Mouse (Mus musculus): ENCODE measurements around the gene Prima1. TPM values are rescaled to one million over a fixed set of nuclear protein-coding genes. Genes with fewer than 3 reads are reported as not detected.
A peak's percentile ranks its signal among the peaks of the same experiment; 100 is the strongest.

The Prima1 gene
- polyA plus RNA-seq, 1 experiment from 2014 or later, result 0.42 TPM

GRCm38 (mm10) chr12:103273732-103274131 is 31.8 kb upstream of the Prima1 start:
- 92% methylated on average over 2 of the region's 2 CpGs for WGBS
- no peaks in the 10 kb centered on the region for H3K27me3 ChIP-seq (ENCODE audit: insufficient read depth, low read length)
- H3K4me3 ChIP-seq (replicated peaks; ENCODE audit: low read depth, low read length), result no peak overlapping the region
- no peak overlapping the region for H3K4me2 ChIP-seq (ENCODE audit: low read length)
- no peak for DNase-seq (ENCODE audit: low spot score)
- ATAC-seq (replicated peaks; ENCODE audit: low FRiP score, low read depth), result no peak
- no peaks in the 10 kb centered on the region for H3K9me3 ChIP-seq (replicated peaks; ENCODE audit: low read length)
- TF ChIP-seq CTCF (IDR thresholded peaks at IDR 0.05; ENCODE audit: low read depth), result no peak
- no peaks in the 10 kb centered on the region for H3K4me1 ChIP-seq (replicated peaks; ENCODE audit: insufficient read depth, low read length)
- H3K9ac ChIP-seq (ENCODE audit: low read depth, low read length), result no peak overlapping the region
- H3K36me3 ChIP-seq (ENCODE audit: insufficient read depth, low read length), result no peaks in the 10 kb centered on the region
- no peak overlapping the region for H3K27ac ChIP-seq

GRCm38 (mm10) chr12:103273051-103273450 is 31.1 kb upstream of the Prima1 start:
- H3K4me1 ChIP-seq (replicated peaks; ENCODE audit: insufficient read depth, low read length), result no peaks in the 10 kb centered on the region
- no peak overlapping the region for H3K27ac ChIP-seq
- WGBS, result 55% methylated on average over 6 of the region's 6 CpGs
- H3K9me3 ChIP-seq (replicated peaks; ENCODE audit: low read length), result no peaks in the 10 kb centered on the region
- no peak overlapping the region for H3K4me2 ChIP-seq (ENCODE audit: low read length)
- ATAC-seq (replicated peaks; ENCODE audit: low FRiP score, low read depth), result no peak
- no peaks in the 10 kb centered on the region for H3K27me3 ChIP-seq (ENCODE audit: insufficient read depth, low read length)
- no peaks in the 10 kb centered on the region for H3K36me3 ChIP-seq (ENCODE audit: insufficient read depth, low read length)
- no peak overlapping the region for H3K9ac ChIP-seq (ENCODE audit: low read depth, low read length)
- no peak for TF ChIP-seq CTCF (IDR thresholded peaks at IDR 0.05; ENCODE audit: low read depth)
- H3K4me3 ChIP-seq (replicated peaks; ENCODE audit: low read depth, low read length), result no peak overlapping the region
- peak; percentile 11 for DNase-seq (ENCODE audit: low spot score)

- Histone ChIP-seq H3K4me1 (replicated peaks; ENCODE audit: insufficient read depth, low read length) (no peaks in the 10 kb centered on the region), H3K36me3 (ENCODE audit: insufficient read depth, low read length) (no peaks in the 10 kb centered on the region), H3K4me2 (ENCODE audit: low read length) (no peak overlapping the region), H3K9ac (ENCODE audit: low read depth, low read length) (no peak overlapping the region), H3K27me3 (ENCODE audit: insufficient read depth, low read length) (no peaks in the 10 kb centered on the region), H3K9me3 (replicated peaks; ENCODE audit: low read length) (no peaks in the 10 kb centered on the region), H3K27ac (no peak overlapping the region), H3K4me3 (replicated peaks; ENCODE audit: low read depth, low read length) (no peak overlapping the region)
- DNase-seq (ENCODE audit: low spot score), result no peak
- no peak for ATAC-seq (replicated peaks; ENCODE audit: low FRiP score, low read depth)
- WGBS, result 92% methylated on average over 3 of the region's 3 CpGs
- TF ChIP-seq CTCF (IDR thresholded peaks at IDR 0.05; ENCODE audit: low read depth), result no peak
Observed at GRCm38 (mm10) chr12:103272176-103272575, 30.2 kb upstream of the Prima1 start.

- Histone ChIP-seq H3K4me2 (ENCODE audit: low read length) (no peak overlapping the region), H3K4me3 (replicated peaks; ENCODE audit: low read depth, low read length) (no peak overlapping the region), H3K4me1 (replicated peaks; ENCODE audit: insufficient read depth, low read length) (no peaks in the 10 kb centered on the region), H3K27me3 (ENCODE audit: insufficient read depth, low read length) (no peaks in the 10 kb centered on the region), H3K27ac (no peak overlapping the region), H3K36me3 (ENCODE audit: insufficient read depth, low read length) (no peaks in the 10 kb centered on the region), H3K9me3 (replicated peaks; ENCODE audit: low read length) (no peaks in the 10 kb centered on the region), H3K9ac (ENCODE audit: low read depth, low read length) (no peak overlapping the region)
- DNase-seq (ENCODE audit: low spot score), result no peak
- no peak; the same call in 1 of the 2 replicates for ATAC-seq (replicated peaks; ENCODE audit: low FRiP score, low read depth)
- no peak for TF ChIP-seq CTCF (IDR thresholded peaks at IDR 0.05; ENCODE audit: low read depth)
- WGBS, result 20% methylated on average over 3 of the region's 3 CpGs
Observed at GRCm38 (mm10) chr12:103266605-103267004, 24.7 kb upstream of the Prima1 start.

- peak; percentile 55 for TF ChIP-seq CTCF (IDR thresholded peaks at IDR 0.05; ENCODE audit: low read depth)
- Histone ChIP-seq H3K9me3 (replicated peaks; ENCODE audit: low read length) (no peaks in the 10 kb centered on the region), H3K4me1 (replicated peaks; ENCODE audit: insufficient read depth, low read length) (no peaks in the 10 kb centered on the region), H3K36me3 (ENCODE audit: insufficient read depth, low read length) (no peaks in the 10 kb centered on the region), H3K27ac (no peak overlapping the region), H3K9ac (ENCODE audit: low read depth, low read length) (no peak overlapping the region), H3K4me3 (replicated peaks; ENCODE audit: low read depth, low read length) (no peak overlapping the region), H3K4me2 (ENCODE audit: low read length) (no peak overlapping the region), H3K27me3 (ENCODE audit: insufficient read depth, low read length) (no peaks in the 10 kb centered on the region)
- DNase-seq (ENCODE audit: low spot score) (peak; percentile 66), ATAC-seq (replicated peaks; ENCODE audit: low FRiP score, low read depth) (no peak)
- WGBS, result 44% methylated on average over 13 of the region's 13 CpGs
Observed at GRCm38 (mm10) chr12:103262017-103262865, 20.3 kb upstream of the Prima1 start.

- Histone ChIP-seq H3K27me3 (ENCODE audit: insufficient read depth, low read length) (no peaks in the 10 kb centered on the region), H3K27ac (no peak overlapping the region), H3K4me1 (replicated peaks; ENCODE audit: insufficient read depth, low read length) (no peaks in the 10 kb centered on the region), H3K4me3 (replicated peaks; ENCODE audit: low read depth, low read length) (no peak overlapping the region), H3K4me2 (ENCODE audit: low read length) (no peak overlapping the region), H3K9ac (ENCODE audit: low read depth, low read length) (no peak overlapping the region), H3K9me3 (replicated peaks; ENCODE audit: low read length) (no peaks in the 10 kb centered on the region), H3K36me3 (ENCODE audit: insufficient read depth, low read length) (no peaks in the 10 kb centered on the region)
- 94% methylated on average over 8 of the region's 8 CpGs for WGBS
- TF ChIP-seq CTCF (IDR thresholded peaks at IDR 0.05; ENCODE audit: low read depth), result no peak
- ATAC-seq (replicated peaks; ENCODE audit: low FRiP score, low read depth) (no peak), DNase-seq (ENCODE audit: low spot score) (no peak)
Observed at GRCm38 (mm10) chr12:103252901-103253434, 11.0 kb upstream of the Prima1 start.

Data from kidney, postnatal 0 days (tissue).